Mouse (Mus musculus) small intestine, adult 2 months (tissue): ENCODE measurements at regions not wholly inside any gene's neighbourhood (a gene's known extent, or its start where the extent isn't known, plus 50 kb on each side); places are given as distances from the start of the nearest gene placed in this dataset.
A peak's percentile ranks its signal among the peaks of the same experiment; 100 is the strongest.

ENCODE experiments used
- H3K27ac ChIP-seq: fragments of 200-500 bp; 2 replicates; pipeline ENCODE4 v1.5.1; 2012; ENCODE audit warnings: low read depth, low read length, control low read depth, inconsistent platforms; ENCODE audit not compliant: insufficient read depth
- H3K27me3 ChIP-seq: fragments of 200-500 bp; 2 replicates; pipeline ENCODE4 v1.6.1; 2012; ENCODE audit warnings: mild to moderate bottlenecking, moderate library complexity, low read length, inconsistent platforms; ENCODE audit not compliant: control insufficient read depth, insufficient read depth
- H3K36me3 ChIP-seq: fragments of 200-500 bp; 2 replicates; pipeline ENCODE4 v1.6.1; 2012; ENCODE audit warnings: mild to moderate bottlenecking, low read length, control low read depth, inconsistent platforms; ENCODE audit not compliant: control insufficient read depth, insufficient read depth
- H3K4me1 ChIP-seq: fragments of 200-500 bp; 2 replicates; pipeline ENCODE4 v1.6.1; 2012; ENCODE audit warnings: low read length, inconsistent platforms, mixed read lengths; ENCODE audit not compliant: control insufficient read depth, insufficient read depth, insufficient read length
- H3K4me3 ChIP-seq: fragments of 200-500 bp; 2 replicates; pipeline ENCODE4 v1.5.1; 2012; ENCODE audit warnings: low read depth, mild to moderate bottlenecking, control low read depth, inconsistent platforms, low read length, moderate library complexity
- CTCF ChIP-seq: fragments of 200-500 bp; IDR thresholded peaks from 2 replicates; pipeline ENCODE4 v1.5.1; 2012; ENCODE audit warnings: low read depth, mild to moderate bottlenecking, control low read depth, inconsistent platforms, low read length, moderate library complexity, mixed read lengths; ENCODE audit not compliant: insufficient replicate concordance, insufficient read length; ENCODE audit errors: extremely low read depth
- POLR2A ChIP-seq: fragments of 200-500 bp; IDR thresholded peaks from 2 replicates; pipeline ENCODE4 v1.6.1; 2012; ENCODE audit warnings: low read depth, mild to moderate bottlenecking, control low read depth, inconsistent platforms, low read length, moderate library complexity
- WGBS: fragments of 180-500 bp; shearing (Covaris S2); methylation state at CpG from one replicate; pipeline ENCODE4 v1.1.7; 2018; 5-methylcytosine and 5-hydroxymethylcytosine counted together

DNA sequence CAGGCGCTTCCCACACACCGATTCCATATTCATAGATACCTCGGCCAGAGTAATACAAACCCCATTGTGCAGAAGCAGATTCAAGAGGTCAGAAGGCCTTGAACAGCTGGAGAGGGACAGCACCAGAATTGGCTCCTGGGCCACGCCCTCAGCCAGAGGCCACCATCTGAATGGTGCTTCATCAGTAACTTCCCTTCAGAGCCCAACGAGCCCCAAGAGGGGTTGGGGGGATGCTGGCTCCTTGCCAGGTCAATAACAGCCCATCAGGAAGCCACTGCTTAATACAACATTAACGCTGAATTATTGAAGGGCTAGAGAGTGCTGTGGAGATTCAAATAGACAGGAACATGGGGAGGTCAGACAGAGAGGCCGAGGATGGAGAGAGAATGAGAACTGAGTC, 203.0 kb downstream of the Rplp1 start:
- Histone ChIP-seq H3K27ac (no peak overlapping the region), H3K27me3 (no peaks in the 10 kb centered on the region), H3K4me1 (no peaks in the 10 kb centered on the region), H3K36me3 (no peaks in the 10 kb centered on the region), H3K4me3 (no peak overlapping the region)
- WGBS, result 70% methylated on average over 7 of the region's 7 CpGs
- TF ChIP-seq POLR2A (no peak), CTCF (no peak)

DNA sequence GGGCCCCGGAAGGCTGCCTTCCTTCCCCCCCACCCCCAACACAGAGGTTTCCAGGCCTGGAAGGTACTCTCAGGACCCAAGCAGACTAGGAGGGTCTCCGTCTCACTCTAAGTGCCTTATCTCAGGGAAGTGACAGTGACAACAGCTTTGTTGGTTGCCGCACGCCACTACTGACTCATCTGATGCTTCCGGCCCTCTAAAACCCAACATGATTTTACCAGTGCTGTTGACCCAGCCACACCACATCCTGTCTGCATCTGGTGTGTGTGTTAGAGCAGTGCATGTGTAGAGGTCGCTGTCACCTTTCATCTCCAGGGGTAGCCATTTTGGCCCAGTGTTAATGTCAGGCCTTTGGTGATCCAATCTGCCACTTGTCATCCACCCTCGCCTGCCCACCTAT, 206.5 kb downstream of the Rplp1 start:
- H3K27ac ChIP-seq, result no peak overlapping the region
- TF ChIP-seq POLR2A, result no peak
- TF ChIP-seq CTCF, result no peak

DNA sequence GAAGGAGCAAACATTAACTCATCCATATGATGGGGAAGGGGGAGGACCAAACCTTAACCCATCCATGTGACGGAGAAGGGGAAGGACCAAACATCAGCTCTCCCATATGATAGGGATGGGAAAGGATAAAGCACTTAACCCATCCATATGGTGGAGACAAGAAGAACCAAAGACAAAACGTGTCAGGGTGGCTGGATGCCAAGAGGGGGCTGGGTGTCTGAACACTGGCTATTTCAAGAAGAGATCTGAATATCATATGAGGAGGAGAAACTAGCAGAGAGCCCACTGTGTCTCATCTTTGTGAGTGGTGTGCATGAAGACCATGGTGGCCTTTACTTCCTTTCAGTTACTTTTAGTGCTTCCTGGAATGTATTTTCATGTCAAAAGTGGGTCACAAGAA, 207.0 kb downstream of the Rplp1 start:
- Histone ChIP-seq H3K27ac (no peak overlapping the region), H3K4me3 (no peak overlapping the region), H3K36me3 (no peaks in the 10 kb centered on the region), H3K27me3 (no peaks in the 10 kb centered on the region), H3K4me1 (peaks cover 3% of the 10 kb centered on the region; the same call in 1 of the 2 replicates)
- no peak for TF ChIP-seq CTCF
- TF ChIP-seq POLR2A, result no peak
- 74% methylated on average over 2 of the region's 2 CpGs for WGBS

More for the DNA sequence above, 206.5 kb downstream of the Rplp1 start:
- Histone ChIP-seq H3K4me1 (peaks cover 3% of the 10 kb centered on the region; the same call in 1 of the 2 replicates), H3K36me3 (no peaks in the 10 kb centered on the region), H3K27me3 (no peaks in the 10 kb centered on the region), H3K4me3 (no peak overlapping the region)
- WGBS, result 77% methylated on average over 7 of the region's 7 CpGs

DNA sequence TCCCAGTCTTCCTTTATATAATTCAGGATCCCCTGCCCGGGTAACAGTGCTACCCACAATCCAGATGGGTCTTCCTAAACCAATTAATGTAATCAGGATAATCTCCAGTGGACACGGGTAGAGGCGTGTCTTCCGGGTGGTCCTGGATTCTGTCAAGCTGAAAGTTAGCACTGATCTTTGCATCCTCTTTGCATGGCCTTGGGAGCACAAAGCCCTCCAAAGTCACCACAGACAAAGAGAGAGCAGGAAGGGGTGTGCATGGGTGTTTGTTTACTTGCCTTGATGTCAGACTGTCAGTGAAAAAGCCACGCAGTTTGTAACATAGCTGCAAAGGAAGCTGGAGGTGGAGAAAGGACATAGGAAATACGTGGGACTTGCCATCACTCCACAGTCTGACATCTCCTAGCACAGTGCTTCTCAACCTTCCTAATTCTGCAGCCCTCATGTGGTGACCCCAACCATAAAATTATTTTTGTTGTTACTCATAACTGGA, 208.0 kb downstream of the Rplp1 start:
- Histone ChIP-seq H3K4me3 (no peak overlapping the region), H3K27ac (no peak overlapping the region), H3K27me3 (no peaks in the 10 kb centered on the region), H3K4me1 (peaks cover 3% of the 10 kb centered on the region; the same call in 1 of the 2 replicates), H3K36me3 (no peaks in the 10 kb centered on the region)
- 77% methylated on average over 6 of the region's 6 CpGs for WGBS
- TF ChIP-seq CTCF, result no peak
- no peak for TF ChIP-seq POLR2A

DNA sequence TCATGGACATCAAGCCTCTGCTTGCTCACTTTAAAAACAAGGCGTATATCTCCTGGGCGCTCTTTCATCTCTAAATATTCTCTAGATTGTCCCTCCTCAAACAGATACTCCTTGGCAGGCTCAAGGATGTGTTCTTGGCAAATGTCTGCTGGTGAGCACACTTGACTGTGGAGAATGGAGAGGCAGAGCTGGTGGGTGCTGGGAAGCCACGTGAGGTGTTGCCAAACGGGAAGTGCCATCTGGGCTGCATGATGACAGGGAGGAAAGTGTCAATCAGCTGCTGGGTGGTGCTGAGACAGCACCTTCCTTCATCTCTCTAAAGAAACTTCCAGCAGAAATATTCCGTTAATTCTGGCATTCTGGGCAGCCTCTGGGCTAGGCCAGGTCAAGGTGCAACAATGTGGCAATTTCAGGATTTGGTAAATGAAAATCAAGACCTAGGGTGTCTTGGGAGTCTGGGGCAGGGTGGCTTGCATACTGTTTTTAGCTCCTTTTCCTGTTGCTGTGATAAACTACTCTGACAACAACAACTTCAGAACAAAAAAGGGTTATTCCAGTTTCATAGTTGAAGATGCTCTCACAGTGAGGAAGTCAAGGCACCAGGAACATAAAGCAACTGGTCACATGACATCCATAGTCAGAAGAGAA, 208.6 kb downstream of the Rplp1 start:
- Histone ChIP-seq H3K27me3 (no peaks in the 10 kb centered on the region), H3K4me3 (no peak overlapping the region), H3K27ac (no peak overlapping the region), H3K36me3 (no peaks in the 10 kb centered on the region), H3K4me1 (peaks cover 3% of the 10 kb centered on the region; the same call in 1 of the 2 replicates)
- WGBS, result 57% methylated on average over 5 of the region's 5 CpGs
- TF ChIP-seq CTCF, result no peak
- no peak for TF ChIP-seq POLR2A

DNA sequence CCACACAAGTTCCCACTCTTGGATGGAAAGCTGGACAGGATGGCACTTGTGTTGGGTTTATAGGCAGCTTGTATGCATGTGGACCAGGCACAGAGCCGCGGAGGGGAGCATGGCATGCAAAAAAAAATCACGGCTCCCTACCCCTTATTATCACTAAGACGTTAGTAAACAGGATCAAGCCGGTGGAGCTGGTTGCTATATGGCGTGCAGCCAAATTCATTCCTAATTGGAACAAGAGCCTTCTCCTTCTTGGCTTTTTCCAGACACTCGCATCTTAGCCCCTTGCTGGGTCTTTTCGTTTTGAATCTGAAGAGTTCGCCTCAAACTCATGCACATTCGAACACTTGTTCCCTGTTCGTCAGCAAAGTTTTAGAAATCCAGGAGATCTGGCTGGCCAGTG, 211.0 kb downstream of the Rplp1 start:
- 41% methylated on average over 11 of the region's 11 CpGs for WGBS
- Histone ChIP-seq H3K4me1 (peaks cover 3% of the 10 kb centered on the region), H3K27me3 (no peaks in the 10 kb centered on the region), H3K36me3 (no peaks in the 10 kb centered on the region), H3K4me3 (no peak overlapping the region), H3K27ac (no peak overlapping the region)
- TF ChIP-seq POLR2A (no peak), CTCF (no peak)

GRCm38 (mm10) chr9:61702280-61702966, 211.9 kb downstream of the Rplp1 start:
- H3K36me3 ChIP-seq, result no peaks in the 10 kb centered on the region
- TF ChIP-seq CTCF, result no peak
- no peaks in the 10 kb centered on the region for H3K27me3 ChIP-seq
- peaks cover 8% of the 10 kb centered on the region for H3K4me1 ChIP-seq
- no peak overlapping the region; the same call in 1 of the 2 replicates for H3K4me3 ChIP-seq
- 68% methylated on average over 22 of the region's 22 CpGs for WGBS
- H3K27ac ChIP-seq, result peak overlapping the region; percentile 48
